Mouse (Mus musculus): ENCODE data around the gene Cenpp.

- TF ChIP-seq CTCF (IDR thresholded peaks at IDR 0.05; ENCODE audit: low read depth) (no peak), EP300 (IDR thresholded peaks at IDR 0.05; ENCODE audit: low read depth) (no peak)
Observed at GRCm38 (mm10) chr13:49480551-49480950, 172.0 kb downstream of the Cenpp start.
